Mouse (Mus musculus) ovary, adult 18-20 months (tissue): ENCODE measurements around the gene Ubap1.
A peak's percentile ranks its signal among the peaks of the same experiment; 100 is the strongest.

Experiments used
- DNase-seq: peaks from one replicate; pipeline ENCODE4 v3.0.0; 2022; ENCODE audit warnings: low spot score, mixed read lengths

The Ubap1 gene

DNA sequence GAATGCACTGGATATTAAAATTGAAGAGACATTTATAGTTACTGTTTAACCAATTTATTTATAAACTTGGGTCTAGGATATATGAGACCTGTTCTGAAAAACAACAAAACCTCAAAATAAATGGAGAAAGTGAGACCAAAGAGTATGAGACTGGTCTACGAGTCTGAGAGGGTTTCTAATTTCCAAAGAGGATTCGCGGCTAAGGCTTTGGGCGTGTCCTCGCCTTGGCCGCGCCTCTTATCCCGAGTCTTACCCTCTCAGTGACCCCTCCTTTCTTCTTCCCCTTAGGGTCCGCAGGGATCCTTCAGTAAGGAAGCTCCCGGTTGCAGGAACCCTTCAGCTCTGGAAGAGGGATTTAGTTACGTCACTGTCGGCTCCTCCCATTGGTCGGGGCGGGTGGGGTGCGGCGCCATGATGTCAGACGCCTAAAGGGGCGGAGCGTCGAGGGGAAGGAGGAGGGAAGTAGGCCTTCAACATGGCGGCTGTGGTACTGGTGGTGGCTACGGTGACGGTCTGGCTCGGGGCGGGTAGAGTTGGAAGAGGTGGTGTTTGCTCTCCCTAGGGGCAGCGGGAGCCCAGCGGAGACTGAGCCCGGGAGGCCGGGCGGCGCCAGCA lies at the start of gene Ubap1:
Ubap1 (plus strand) TSS at position 413 of the 615 bp plus-strand sequence.
- DNase-seq = peak; percentile 95

DNA sequence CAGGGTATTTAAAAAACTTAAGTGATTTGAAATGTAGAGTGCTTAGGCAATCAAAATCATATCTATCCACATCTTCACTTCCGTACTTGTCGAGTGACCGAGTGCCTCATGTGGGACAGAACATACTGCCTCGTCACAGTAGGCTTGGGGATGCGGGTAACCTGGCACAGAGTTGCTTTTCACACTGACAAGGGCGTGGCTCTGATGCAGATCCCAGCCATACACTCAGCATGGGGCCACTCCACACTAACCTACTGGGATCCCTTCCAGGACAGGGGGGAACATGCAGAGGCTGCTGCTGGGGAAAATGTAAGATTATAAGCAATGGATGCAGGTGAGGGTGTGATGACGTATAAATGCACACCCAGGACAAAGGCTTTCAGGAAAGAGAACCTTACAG lies 45.1 kb upstream of the Ubap1 start:
- DNase-seq = no peak

- no peak for DNase-seq
These were observed 44.5 kb upstream of the Ubap1 start for GRCm38 (mm10) chr4:41304302-41304701.

GRCm38 (mm10) chr4:41307406-41307805 lies 41.4 kb upstream of the Ubap1 start:
- DNase-seq = no peak

DNA sequence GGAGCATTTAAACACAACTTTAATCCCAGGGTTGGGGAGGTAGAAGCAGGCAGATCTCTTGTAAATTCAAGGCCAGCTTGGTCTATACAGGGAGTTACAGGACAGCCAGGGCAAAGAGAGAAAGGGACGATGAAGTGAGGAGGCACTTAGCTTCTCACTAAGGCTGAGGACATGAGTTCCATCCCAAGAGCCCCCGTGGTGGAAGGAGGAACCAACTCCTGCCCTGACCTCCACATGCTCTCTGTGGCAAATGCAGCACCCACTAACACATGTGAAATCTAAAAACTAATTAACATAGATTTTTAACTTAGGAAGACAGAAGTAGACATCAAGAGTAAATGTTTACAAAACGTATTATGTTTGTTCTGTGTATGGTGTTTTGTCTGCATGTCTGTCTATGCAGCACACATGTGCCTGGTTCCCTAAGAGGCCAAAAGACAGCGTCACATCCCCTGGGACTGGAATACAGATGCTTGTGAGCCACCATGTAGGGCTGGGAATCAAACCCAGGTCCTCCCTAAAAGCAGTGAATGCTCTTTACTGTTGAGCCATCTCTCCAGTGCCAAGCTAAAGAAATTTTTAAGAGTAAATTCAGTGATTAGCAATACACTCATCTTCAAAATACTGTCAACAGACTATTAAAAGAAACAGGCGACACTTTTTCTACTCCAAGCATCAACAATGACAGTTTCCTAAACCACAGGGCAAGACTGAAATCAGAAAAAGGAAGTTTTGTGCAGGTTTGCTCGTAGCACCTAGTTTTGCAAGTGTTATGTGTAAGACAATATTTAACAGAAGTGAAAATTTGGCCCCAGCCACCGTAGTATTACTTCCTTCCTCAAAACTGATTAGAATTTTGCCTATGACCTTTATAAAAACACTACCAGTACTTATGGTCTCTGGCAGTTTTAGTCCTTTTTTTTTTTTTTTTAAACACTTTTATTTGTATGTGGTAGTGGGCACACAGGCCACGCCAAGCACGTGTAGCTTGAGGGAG lies 37.9 kb upstream of the Ubap1 start:
- DNase-seq = no peak

GRCm38 (mm10) chr4:41313722-41314121 lies 35.1 kb upstream of the Ubap1 start:
- no peak for DNase-seq

GRCm38 (mm10) chr4:41314141-41315129 lies 34.4 kb upstream of the Ubap1 start, which contains the start of gene Dcaf12:
Gene Dcaf12 (minus strand): TSS chr4:41314889.
- DNase-seq = peak; percentile 93

DNA sequence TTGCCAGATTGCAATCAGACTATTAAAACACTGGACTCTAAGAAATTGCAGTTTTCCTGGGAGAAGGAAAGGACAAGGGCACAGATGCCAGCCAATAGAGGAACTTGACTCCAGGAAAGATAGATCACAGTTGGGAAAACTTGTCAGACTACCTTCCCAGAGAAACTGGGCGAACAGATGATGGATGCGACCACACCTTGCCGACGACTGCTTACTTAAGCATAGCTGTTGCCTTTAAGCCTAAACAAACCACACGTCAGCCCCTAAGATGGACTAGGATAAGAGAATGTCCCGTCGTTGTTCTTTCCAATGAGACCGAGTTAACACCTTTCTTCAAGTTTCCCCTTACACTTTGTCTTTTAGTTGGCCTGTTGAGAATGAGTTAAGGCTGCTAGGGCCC lies 33.6 kb upstream of the Ubap1 start:
- no peak for DNase-seq

GRCm38 (mm10) chr4:41318267-41318666 lies 30.5 kb upstream of the Ubap1 start:
- no peak for DNase-seq

GRCm38 (mm10) chr4:41320971-41321370 lies 27.8 kb upstream of the Ubap1 start:
- no peak for DNase-seq

- no peak for DNase-seq
These were observed 21.9 kb upstream of the Ubap1 start for GRCm38 (mm10) chr4:41326876-41327275.

- DNase-seq = no peak
These were observed 19.3 kb upstream of the Ubap1 start for GRCm38 (mm10) chr4:41329481-41329880.

- DNase-seq = no peak
These were observed 17.7 kb upstream of the Ubap1 start for GRCm38 (mm10) chr4:41331085-41331484.

DNA sequence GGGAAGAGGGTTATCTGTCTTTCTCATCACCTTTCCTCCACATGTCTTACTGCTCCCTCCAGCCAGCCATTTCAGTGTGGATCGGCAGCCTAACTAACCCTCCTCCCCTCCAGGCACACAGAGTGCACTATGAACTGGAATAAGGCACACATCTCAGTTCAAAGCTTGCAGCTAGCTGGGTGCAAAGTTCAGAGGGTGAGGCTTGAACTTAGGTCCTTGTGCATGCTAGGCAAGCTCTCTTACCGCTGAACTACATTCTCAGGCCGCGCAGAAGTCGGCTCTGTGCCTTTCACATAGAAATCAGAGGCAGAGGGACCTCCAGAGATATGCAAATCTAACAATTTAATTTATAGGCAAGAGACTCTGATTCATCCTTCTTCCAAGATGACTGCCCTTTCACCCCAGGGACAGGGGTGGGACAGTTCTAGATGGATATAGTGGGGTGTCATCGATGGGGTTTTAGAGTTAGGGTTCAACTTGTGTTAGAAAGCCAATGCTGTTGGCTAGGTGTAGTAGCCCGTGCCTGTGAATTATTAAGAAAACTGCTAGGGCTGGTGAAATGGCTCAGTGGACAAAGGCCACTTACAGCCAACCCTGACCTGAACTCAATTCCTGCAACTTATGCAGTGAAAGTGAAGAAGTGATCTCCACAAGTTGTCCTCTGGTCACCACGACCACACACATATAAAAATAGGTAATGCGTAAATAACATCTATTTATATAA lies 16.9 kb upstream of the Ubap1 start:
- no peak for DNase-seq

GRCm38 (mm10) chr4:41336546-41336945 lies 12.2 kb upstream of the Ubap1 start:
- no peak for DNase-seq

- no peak for DNase-seq
These were observed 7.8 kb upstream of the Ubap1 start for GRCm38 (mm10) chr4:41340912-41341550.

DNA sequence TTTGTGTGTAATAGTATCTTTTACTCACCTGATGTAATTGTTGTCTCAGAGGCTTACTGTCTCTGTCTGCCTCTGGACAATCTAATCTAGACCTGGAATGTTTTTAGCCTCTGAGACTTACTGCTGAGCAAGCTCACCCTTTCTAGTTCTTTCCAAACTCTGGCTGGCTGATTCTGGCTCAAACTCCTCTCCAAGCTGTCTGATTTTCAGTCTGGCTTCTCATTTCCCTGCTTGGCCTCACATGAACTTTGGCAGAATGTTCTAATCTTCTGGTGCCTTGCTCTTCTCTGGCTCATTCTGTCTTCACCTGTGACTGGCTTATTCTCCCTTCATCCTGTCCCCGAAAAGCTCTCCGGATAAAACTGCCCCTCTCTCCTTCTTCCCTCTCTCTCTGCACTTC lies 2.8 kb upstream of the Ubap1 start:
- no peak for DNase-seq

- DNase-seq = no peak
These were observed 957 bp upstream of the Ubap1 start for GRCm38 (mm10) chr4:41347839-41348238.

GRCm38 (mm10) chr4:41349199-41349591 lies 399 bp downstream of the Ubap1 start:
- no peak for DNase-seq

- no peak for DNase-seq
These were observed 4.0 kb downstream of the Ubap1 start for GRCm38 (mm10) chr4:41352758-41353157.

- no peak for DNase-seq
These were observed 4.5 kb downstream of the Ubap1 start for GRCm38 (mm10) chr4:41353265-41353664.
